In genomic region chr12:83411721-83412521, GRCm38 (mm10) we compare ENCODE assay signal across 9 mouse cellular contexts.
DNase-seq lines count a peak whose midpoint lies in the region; ATAC-seq lines count a peak whose summit lies in the region.
"Had no signal": no experiment of that assay in that cellular context is flagged by ENCODE, and none has a peak within 500 bp of the region (broad histone marks: within the 10 kb centered on the region; RNA-seq: fewer than 3 reads in every experiment).

No protein-coding gene starts in this region.

- H3K27me3 ChIP-seq in neural tube, embryonic 13.5 days, result no peaks in the 10 kb centered on the region
- H3K27me3 ChIP-seq in neural tube, embryonic 15.5 days (replicated peaks), result no peaks in the 10 kb centered on the region
- H3K27me3 ChIP-seq in forebrain, embryonic 14.5 days (replicated peaks; ENCODE audit: control insufficient read depth, insufficient read depth, low read length), result no peaks in the 10 kb centered on the region
- no peaks in the 10 kb centered on the region for H3K27me3 ChIP-seq in heart, embryonic 13.5 days (replicated peaks)
- no peaks in the 10 kb centered on the region for H3K27me3 ChIP-seq in kidney, embryonic 16.5 days (ENCODE audit: insufficient read depth, low read length)
- peaks cover 28% of the 10 kb centered on the region for H3K27me3 ChIP-seq in liver, embryonic 12.5 days (replicated peaks)

- ATAC-seq in neural tube, embryonic 13.5 days (ENCODE audit: low read depth), result no peak
- ATAC-seq in neural tube, embryonic 15.5 days (ENCODE audit: low FRiP score), result no peak
- peak; percentile 87 for ATAC-seq in forebrain, embryonic 14.5 days
- ATAC-seq in heart, embryonic 13.5 days (ENCODE audit: extremely low read depth, insufficient number of reproducible peaks, low FRiP score, low TSS enrichment), result no peak; the same call in 1 of the 2 replicates
- no peak for ATAC-seq in kidney, embryonic 16.5 days (ENCODE audit: low FRiP score, low TSS enrichment)
- no peak for ATAC-seq in liver, embryonic 12.5 days
- ATAC-seq: Patski had no signal

- no peaks in the 10 kb centered on the region for H3K9me3 ChIP-seq in neural tube, embryonic 13.5 days
- H3K9me3 ChIP-seq in neural tube, embryonic 15.5 days (replicated peaks), result no peaks in the 10 kb centered on the region
- no peaks in the 10 kb centered on the region for H3K9me3 ChIP-seq in forebrain, embryonic 14.5 days (replicated peaks; ENCODE audit: control insufficient read depth, low read length)
- no peaks in the 10 kb centered on the region for H3K9me3 ChIP-seq in heart, embryonic 13.5 days
- no peaks in the 10 kb centered on the region for H3K9me3 ChIP-seq in kidney, embryonic 16.5 days (ENCODE audit: low read length)
- H3K9me3 ChIP-seq in liver, embryonic 12.5 days (replicated peaks), result no peaks in the 10 kb centered on the region

- DNase-seq in forebrain, embryonic 14.5 days (ENCODE audit: low spot score), result peak; percentile 70
- peak; percentile 36 to 74 for DNase-seq in left cerebral cortex, adult 8-10 months (ENCODE audit: low spot score in 2 of 2)
- DNase-seq in spleen, postnatal 4 days (ENCODE audit: low spot score in 2 of 2), result no peak

- H3K4me1 ChIP-seq in neural tube, embryonic 13.5 days (replicated peaks), result peaks cover 13% of the 10 kb centered on the region
- H3K4me1 ChIP-seq in neural tube, embryonic 15.5 days, result peaks cover 17% of the 10 kb centered on the region
- no peaks in the 10 kb centered on the region; the same call in 1 of the 2 replicates for H3K4me1 ChIP-seq in forebrain, embryonic 14.5 days (ENCODE audit: control insufficient read depth, insufficient read depth, low read length)
- peaks cover 57% of the 10 kb centered on the region for H3K4me1 ChIP-seq in heart, embryonic 13.5 days
- peaks cover 3% of the 10 kb centered on the region; the same call in 1 of the 2 replicates for H3K4me1 ChIP-seq in kidney, embryonic 16.5 days (ENCODE audit: insufficient read depth, low read length)
- 0 out of 2 replicates have a peak, but pooled peaks cover 5% of the 10 kb centered on the region for H3K4me1 ChIP-seq in liver, embryonic 12.5 days

- WGBS in neural tube, embryonic 13.5 days, result 63% methylated on average over 17 of the region's 17 CpGs
- 57% methylated on average over 17 of the region's 17 CpGs for WGBS in neural tube, embryonic 15.5 days
- 50% methylated on average over 17 of the region's 17 CpGs for WGBS in forebrain, embryonic 14.5 days
- 30% methylated on average over 17 of the region's 17 CpGs for WGBS in heart, embryonic 13.5 days
- WGBS in kidney, embryonic 16.5 days, result 61% methylated on average over 17 of the region's 17 CpGs
- WGBS in liver, embryonic 12.5 days (ENCODE audit: insufficient replicate concordance), result 54% methylated on average over 17 of the region's 17 CpGs

- H3K9ac ChIP-seq in neural tube, embryonic 13.5 days, result no peak overlapping the region
- H3K9ac ChIP-seq in neural tube, embryonic 15.5 days (replicated peaks), result no peak overlapping the region
- H3K9ac ChIP-seq in forebrain, embryonic 14.5 days (ENCODE audit: low read length), result 0 out of 2 replicates have a peak overlapping the region, but pooled peaks have one; percentile 17
- H3K9ac ChIP-seq in heart, embryonic 13.5 days, result peak overlapping the region; percentile 71
- no peak overlapping the region for H3K9ac ChIP-seq in kidney, embryonic 16.5 days (replicated peaks; ENCODE audit: low read length)
- no peak overlapping the region for H3K9ac ChIP-seq in liver, embryonic 12.5 days

- no peaks in the 10 kb centered on the region for H3K36me3 ChIP-seq in neural tube, embryonic 13.5 days
- H3K36me3 ChIP-seq in neural tube, embryonic 15.5 days, result no peaks in the 10 kb centered on the region
- H3K36me3 ChIP-seq in forebrain, embryonic 14.5 days (ENCODE audit: control insufficient read depth, insufficient read depth, low read length), result no peaks in the 10 kb centered on the region
- H3K36me3 ChIP-seq in heart, embryonic 13.5 days, result no peaks in the 10 kb centered on the region
- no peaks in the 10 kb centered on the region for H3K36me3 ChIP-seq in kidney, embryonic 16.5 days (ENCODE audit: insufficient read depth, low read length)
- H3K36me3 ChIP-seq in liver, embryonic 12.5 days, result no peaks in the 10 kb centered on the region

- H3K4me2 ChIP-seq in neural tube, embryonic 13.5 days, result no peak overlapping the region
- no peak overlapping the region for H3K4me2 ChIP-seq in neural tube, embryonic 15.5 days
- no peak overlapping the region for H3K4me2 ChIP-seq in forebrain, embryonic 14.5 days (ENCODE audit: low read length)
- peak overlapping the region; percentile 53 for H3K4me2 ChIP-seq in heart, embryonic 13.5 days
- H3K4me2 ChIP-seq in kidney, embryonic 16.5 days (replicated peaks; ENCODE audit: low read depth, low read length), result no peak overlapping the region
- no peak overlapping the region for H3K4me2 ChIP-seq in liver, embryonic 12.5 days

- no peak overlapping the region for H3K4me3 ChIP-seq in neural tube, embryonic 13.5 days
- no peak overlapping the region for H3K4me3 ChIP-seq in neural tube, embryonic 15.5 days (replicated peaks)
- no peak overlapping the region for H3K4me3 ChIP-seq in forebrain, embryonic 14.5 days (ENCODE audit: low read depth, low read length)
- H3K4me3 ChIP-seq in heart, embryonic 13.5 days, result peak overlapping the region; percentile 18; the same call in 1 of the 2 replicates
- H3K4me3 ChIP-seq in kidney, embryonic 16.5 days (ENCODE audit: low read length), result no peak overlapping the region
- H3K4me3 ChIP-seq in liver, embryonic 12.5 days, result no peak overlapping the region

- H3K27ac ChIP-seq in neural tube, embryonic 13.5 days (replicated peaks), result 0 out of 2 replicates have a peak overlapping the region, but pooled peaks have one; percentile 23
- H3K27ac ChIP-seq in neural tube, embryonic 15.5 days (replicated peaks), result no peak overlapping the region
- H3K27ac ChIP-seq in forebrain, embryonic 14.5 days (ENCODE audit: low read depth, low read length), result no peak overlapping the region
- peak overlapping the region; percentile 76 for H3K27ac ChIP-seq in heart, embryonic 13.5 days (replicated peaks)
- no peak overlapping the region for H3K27ac ChIP-seq in kidney, embryonic 16.5 days (ENCODE audit: low read length)
- H3K27ac ChIP-seq in liver, embryonic 12.5 days, result no peak overlapping the region

Comparison
In these comparisons a context has a peak if more than half of its experiments do, and no peak if none do; other contexts are left out.
1. H3K27ac ChIP-seq: peak in neural tube, embryonic 13.5 days (single experiment) and heart, embryonic 13.5 days (single experiment); none in neural tube, embryonic 15.5 days (single experiment), forebrain, embryonic 14.5 days (single experiment), kidney, embryonic 16.5 days (single experiment) and liver, embryonic 12.5 days (single experiment).
2. H3K9ac ChIP-seq: peak in forebrain, embryonic 14.5 days (single experiment) and heart, embryonic 13.5 days (single experiment); none in neural tube, embryonic 13.5 days (single experiment), neural tube, embryonic 15.5 days (single experiment), kidney, embryonic 16.5 days (single experiment) and liver, embryonic 12.5 days (single experiment).
3. DNase-seq: peak in forebrain, embryonic 14.5 days (single experiment) and left cerebral cortex, adult 8-10 months (2 of 2); none in spleen, postnatal 4 days (0 of 2).